Mouse (Mus musculus): ENCODE results near the gene Bckdha. TPM values are rescaled to one million over a fixed set of nuclear protein-coding genes. Genes with fewer than 3 reads are reported as not detected.

Gene Bckdha
- polyA plus RNA-seq, 1 experiment, result 140 TPM

DNA sequence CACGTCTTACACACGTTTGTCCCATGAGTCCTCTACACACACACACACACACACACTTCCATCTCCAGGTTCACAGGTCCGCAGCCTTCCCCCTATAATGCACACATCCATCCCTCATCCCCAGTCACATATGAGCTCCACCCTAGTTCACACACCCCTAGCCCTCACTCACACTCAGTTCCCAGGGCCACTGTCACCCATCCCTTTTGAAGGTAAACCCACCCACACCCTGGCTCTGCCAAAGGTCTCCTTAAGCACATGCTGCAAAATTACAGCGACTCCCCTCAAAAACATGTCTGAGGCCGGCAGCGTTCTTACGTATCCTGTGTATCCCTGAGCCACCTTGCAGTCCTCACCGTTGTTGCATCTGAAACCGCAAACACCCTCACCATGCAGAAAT is 15.5 kb upstream of the Bckdha start:
- Histone ChIP-seq H3K4me1 (ENCODE audit: control insufficient read depth, insufficient read depth, low read length) (peaks cover 5% of the 10 kb centered on the region), H3K4me3 (replicated peaks; ENCODE audit: extremely low read depth, low read depth, low read length) (no peak overlapping the region)
- no peak for DNase-seq
- TF ChIP-seq CTCF (IDR thresholded peaks at IDR 0.05; ENCODE audit: insufficient read depth, low read length), result no peak
- no peak for TF ChIP-seq POLR2A (IDR thresholded peaks at IDR 0.05; ENCODE audit: borderline replicate concordance, extremely low read depth, low read depth, low read length)
- 24% methylated on average over 9 of the region's 9 CpGs for WGBS

DNA sequence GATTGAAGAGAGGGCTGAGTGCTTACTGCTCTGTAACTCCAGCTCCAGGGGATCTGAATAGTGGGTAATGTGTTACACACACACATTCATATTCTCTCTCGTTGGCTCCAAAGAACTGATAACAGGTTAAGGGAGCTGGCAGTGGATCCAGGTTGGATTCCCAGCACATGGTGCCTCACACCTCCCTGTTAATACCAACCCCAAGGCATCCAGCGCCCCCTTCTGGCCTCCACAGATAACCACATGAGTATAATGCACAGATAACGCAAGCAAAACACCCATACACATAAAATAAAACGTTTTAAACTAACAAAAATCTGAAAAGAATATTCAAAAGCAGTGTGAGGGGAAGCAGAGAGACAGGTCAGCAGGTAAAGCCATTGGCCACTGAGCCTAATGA is 13.7 kb upstream of the Bckdha start:
- no peak for DNase-seq
- TF ChIP-seq CTCF (IDR thresholded peaks at IDR 0.05; ENCODE audit: insufficient read depth, low read length) (no peak), POLR2A (IDR thresholded peaks at IDR 0.05; ENCODE audit: borderline replicate concordance, extremely low read depth, low read depth, low read length) (no peak)
- no peak overlapping the region for H3K4me3 ChIP-seq (replicated peaks; ENCODE audit: extremely low read depth, low read depth, low read length)
- peaks cover 5% of the 10 kb centered on the region for H3K4me1 ChIP-seq (ENCODE audit: control insufficient read depth, insufficient read depth, low read length)
- 50% methylated on average over 4 of the region's 4 CpGs for WGBS

DNA sequence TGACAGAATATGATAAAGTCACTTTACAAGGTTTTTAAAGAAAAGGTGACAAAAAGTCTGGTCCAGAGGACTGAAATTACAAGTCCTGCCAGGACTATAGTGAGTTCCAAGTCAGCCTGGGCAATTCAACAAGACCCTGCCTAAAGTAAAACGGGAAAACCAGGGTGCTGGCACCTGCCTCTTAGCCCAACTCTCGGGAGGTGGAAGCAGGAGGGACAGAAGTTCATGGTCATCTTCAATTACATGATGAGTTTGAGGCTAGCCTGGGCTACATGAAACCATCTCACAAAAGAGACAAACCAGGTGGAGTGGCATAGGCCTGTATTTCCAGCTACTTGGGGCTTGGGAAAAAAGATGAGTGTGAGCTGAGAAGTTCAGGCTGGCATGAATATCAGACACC is 12.9 kb upstream of the Bckdha start:
- TF ChIP-seq POLR2A (IDR thresholded peaks at IDR 0.05; ENCODE audit: borderline replicate concordance, extremely low read depth, low read depth, low read length), result no peak
- no peak for TF ChIP-seq CTCF (IDR thresholded peaks at IDR 0.05; ENCODE audit: insufficient read depth, low read length)
- DNase-seq, result no peak
- Histone ChIP-seq H3K4me3 (replicated peaks; ENCODE audit: extremely low read depth, low read depth, low read length) (no peak overlapping the region), H3K4me1 (ENCODE audit: control insufficient read depth, insufficient read depth, low read length) (peaks cover 5% of the 10 kb centered on the region)
- WGBS, result 53% methylated on average over 2 of the region's 2 CpGs

GRCm38 (mm10) chr7:25670096-25670495 is 11.3 kb upstream of the Bckdha start:
- H3K4me3 ChIP-seq (replicated peaks; ENCODE audit: extremely low read depth, low read depth, low read length), result no peak overlapping the region
- no peak for DNase-seq
- H3K4me1 ChIP-seq (ENCODE audit: control insufficient read depth, insufficient read depth, low read length), result peaks cover 3% of the 10 kb centered on the region; the same call in 1 of the 2 replicates
- WGBS, result 92% methylated on average over 4 of the region's 4 CpGs
- TF ChIP-seq POLR2A (IDR thresholded peaks at IDR 0.05; ENCODE audit: borderline replicate concordance, extremely low read depth, low read depth, low read length) (no peak), CTCF (IDR thresholded peaks at IDR 0.05; ENCODE audit: insufficient read depth, low read length) (no peak)

DNA sequence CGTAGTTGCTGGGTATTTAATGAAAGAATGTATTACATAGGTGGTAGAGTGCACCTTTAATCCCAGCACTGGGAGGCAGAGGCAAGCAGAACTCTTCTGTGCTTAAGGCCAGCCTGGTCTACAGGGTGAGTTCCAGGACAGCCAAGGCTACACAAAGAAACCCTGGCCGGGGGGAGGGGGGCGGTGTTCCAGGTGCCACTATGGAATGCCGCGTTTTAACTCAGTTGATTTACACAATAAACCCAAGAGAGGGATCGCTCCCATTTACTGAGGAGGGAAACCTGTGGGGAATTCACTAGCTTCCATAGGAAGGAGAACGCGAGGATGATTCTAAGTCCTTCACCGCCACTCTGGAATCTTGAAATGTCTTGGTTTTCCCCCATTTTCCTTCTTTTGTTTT is 10.8 kb upstream of the Bckdha start:
- 82% methylated on average over 9 of the region's 9 CpGs for WGBS

GRCm38 (mm10) chr7:25669158-25669557 is 10.4 kb upstream of the Bckdha start:
- TF ChIP-seq CTCF (IDR thresholded peaks at IDR 0.05; ENCODE audit: insufficient read depth, low read length) (no peak), POLR2A (IDR thresholded peaks at IDR 0.05; ENCODE audit: borderline replicate concordance, extremely low read depth, low read depth, low read length) (no peak)
- WGBS, result 87% methylated on average over 10 of the region's 10 CpGs

More for the DNA sequence above, 10.8 kb upstream of the Bckdha start:
- no peak overlapping the region for H3K4me3 ChIP-seq (replicated peaks; ENCODE audit: extremely low read depth, low read depth, low read length)
- no peaks in the 10 kb centered on the region for H3K4me1 ChIP-seq (ENCODE audit: control insufficient read depth, insufficient read depth, low read length)
- DNase-seq, result no peak
- TF ChIP-seq POLR2A (IDR thresholded peaks at IDR 0.05; ENCODE audit: borderline replicate concordance, extremely low read depth, low read depth, low read length) (no peak), CTCF (IDR thresholded peaks at IDR 0.05; ENCODE audit: insufficient read depth, low read length) (no peak)

GRCm38 (mm10) chr7:25666381-25666780 is 7.6 kb upstream of the Bckdha start:
- Histone ChIP-seq H3K4me1 (ENCODE audit: control insufficient read depth, insufficient read depth, low read length) (no peaks in the 10 kb centered on the region), H3K4me3 (replicated peaks; ENCODE audit: extremely low read depth, low read depth, low read length) (no peak overlapping the region)
- TF ChIP-seq POLR2A (IDR thresholded peaks at IDR 0.05; ENCODE audit: borderline replicate concordance, extremely low read depth, low read depth, low read length) (no peak), CTCF (IDR thresholded peaks at IDR 0.05; ENCODE audit: insufficient read depth, low read length) (no peak)
- 95% methylated on average over 8 of the region's 8 CpGs for WGBS
- no peak for DNase-seq

More at GRCm38 (mm10) chr7:25669158-25669557, 10.4 kb upstream of the Bckdha start:
- DNase-seq, result no peak
- no peaks in the 10 kb centered on the region for H3K4me1 ChIP-seq (ENCODE audit: control insufficient read depth, insufficient read depth, low read length)
- no peak overlapping the region for H3K4me3 ChIP-seq (replicated peaks; ENCODE audit: extremely low read depth, low read depth, low read length)

GRCm38 (mm10) chr7:25657785-25658184 is 996 bp downstream of the Bckdha start:
- Histone ChIP-seq H3K4me1 (ENCODE audit: control insufficient read depth, insufficient read depth, low read length) (peaks cover 5% of the 10 kb centered on the region), H3K4me3 (replicated peaks; ENCODE audit: extremely low read depth, low read depth, low read length) (peak overlapping the region; percentile 97)
- WGBS, result 18% methylated on average over 10 of the region's 10 CpGs
- no peak for DNase-seq
- TF ChIP-seq POLR2A (IDR thresholded peaks at IDR 0.05; ENCODE audit: borderline replicate concordance, extremely low read depth, low read depth, low read length) (no peak), CTCF (IDR thresholded peaks at IDR 0.05; ENCODE audit: insufficient read depth, low read length) (no peak)

- 71% methylated on average over 11 of the region's 11 CpGs for WGBS
- TF ChIP-seq POLR2A (IDR thresholded peaks at IDR 0.05; ENCODE audit: borderline replicate concordance, extremely low read depth, low read depth, low read length) (no peak), CTCF (IDR thresholded peaks at IDR 0.05; ENCODE audit: insufficient read depth, low read length) (no peak)
- Histone ChIP-seq H3K4me1 (ENCODE audit: control insufficient read depth, insufficient read depth, low read length) (peaks cover 5% of the 10 kb centered on the region), H3K4me3 (replicated peaks; ENCODE audit: extremely low read depth, low read depth, low read length) (no peak overlapping the region)
- DNase-seq, result no peak
These were observed 3.0 kb downstream of the Bckdha start for GRCm38 (mm10) chr7:25655601-25656428.

DNA sequence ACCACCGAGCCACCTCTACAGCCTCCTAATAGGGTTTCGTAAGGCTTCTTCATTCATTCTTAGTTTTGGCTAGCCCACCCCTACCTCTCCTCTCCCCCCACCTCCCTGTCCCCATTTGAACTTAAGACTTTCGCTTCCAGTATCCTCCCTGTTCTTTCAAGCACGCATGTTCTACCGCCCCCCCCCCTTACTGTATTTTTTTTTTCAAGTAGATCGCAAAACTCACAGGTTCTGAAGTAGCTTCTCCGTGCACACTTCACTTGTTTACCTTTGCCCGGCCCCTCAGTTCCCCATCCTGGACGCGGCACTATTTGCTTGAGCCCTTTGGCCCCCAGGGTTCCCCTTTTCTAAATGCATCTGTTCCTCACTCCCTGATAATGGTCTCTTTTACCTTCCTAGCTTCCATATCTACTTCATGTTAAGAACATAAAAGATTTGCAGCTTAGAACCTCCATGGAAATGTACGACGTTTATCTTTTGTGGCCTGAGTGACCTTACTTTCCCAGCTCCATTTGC is 6.5 kb downstream of the Bckdha start:
- WGBS, result 57% methylated on average over 12 of the region's 12 CpGs

More for the DNA sequence above, 6.5 kb downstream of the Bckdha start:
- TF ChIP-seq CTCF (IDR thresholded peaks at IDR 0.05; ENCODE audit: insufficient read depth, low read length), result no peak
- TF ChIP-seq POLR2A (IDR thresholded peaks at IDR 0.05; ENCODE audit: borderline replicate concordance, extremely low read depth, low read depth, low read length), result no peak
- no peak for DNase-seq
- H3K4me3 ChIP-seq (replicated peaks; ENCODE audit: extremely low read depth, low read depth, low read length), result no peak overlapping the region
- no peaks in the 10 kb centered on the region; the same call in 1 of the 2 replicates for H3K4me1 ChIP-seq (ENCODE audit: control insufficient read depth, insufficient read depth, low read length)
